In genomic region chr12:74014739-74015270, GRCm38 (mm10) we compare ENCODE assay signal across 8 mouse cellular contexts. TPM values are rescaled to one million over a fixed set of nuclear protein-coding genes. Genes with fewer than 3 reads are reported as not detected.
DNase-seq lines count a peak whose midpoint lies in the region; ATAC-seq and TF ChIP-seq lines count a peak whose summit lies in the region.

No protein-coding gene starts in this region.

- no peak overlapping the region for H3K27ac ChIP-seq in heart, postnatal 0 days (ENCODE audit: low read depth)
- H3K27ac ChIP-seq in heart, embryonic 12.5 days (ENCODE audit: poor library complexity, severe bottlenecking), result no peak overlapping the region
- no peak overlapping the region for H3K27ac ChIP-seq in hindbrain, embryonic 13.5 days
- no peak overlapping the region for H3K27ac ChIP-seq in hindbrain, embryonic 12.5 days

- H3K4me3 ChIP-seq in heart, postnatal 0 days (ENCODE audit: low read depth, low read length), result no peak overlapping the region
- no peak overlapping the region for H3K4me3 ChIP-seq in heart, embryonic 12.5 days
- H3K4me3 ChIP-seq in hindbrain, embryonic 13.5 days, result no peak overlapping the region
- H3K4me3 ChIP-seq in hindbrain, embryonic 12.5 days, result no peak overlapping the region

- no peak for TF ChIP-seq EP300 in heart, postnatal 0 days (IDR thresholded peaks at IDR 0.05; ENCODE audit: low read depth)

- TF ChIP-seq CTCF in heart, postnatal 0 days (IDR thresholded peaks at IDR 0.05; ENCODE audit: low read depth), result peak; percentile 46

- H3K27me3 ChIP-seq in heart, postnatal 0 days (ENCODE audit: control insufficient read depth, insufficient read depth, low read length), result no peaks in the 10 kb centered on the region
- H3K27me3 ChIP-seq in heart, embryonic 12.5 days (replicated peaks), result no peaks in the 10 kb centered on the region
- no peaks in the 10 kb centered on the region for H3K27me3 ChIP-seq in hindbrain, embryonic 13.5 days
- peaks cover 4% of the 10 kb centered on the region; the same call in 1 of the 2 replicates for H3K27me3 ChIP-seq in hindbrain, embryonic 12.5 days

- WGBS in heart, postnatal 0 days, result 57% methylated on average over 7 of the region's 7 CpGs
- WGBS in heart, embryonic 12.5 days, result 55% methylated on average over 7 of the region's 7 CpGs
- 67% methylated on average over 7 of the region's 7 CpGs for WGBS in hindbrain, embryonic 13.5 days
- WGBS in hindbrain, embryonic 12.5 days, result 58% methylated on average over 7 of the region's 7 CpGs

- no peak for DNase-seq in heart, postnatal 0 days (ENCODE audit: low spot score)
- DNase-seq in A20 (ENCODE audit: low read depth, low spot score) (peak; percentile 43), R1 (ENCODE audit: low read depth, low spot score) (peak; percentile 35)
- peak; percentile 57 for DNase-seq in gastrocnemius, postnatal 10 days
- DNase-seq in mesoderm, embryonic 11.5 days (ENCODE audit: low read depth, low spot score), result peak; percentile 47

- ATAC-seq in heart, postnatal 0 days (ENCODE audit: insufficient read depth, low read depth), result no peak
- ATAC-seq in heart, embryonic 12.5 days (ENCODE audit: insufficient number of reproducible peaks, low FRiP score), result no peak
- no peak for ATAC-seq in hindbrain, embryonic 13.5 days (ENCODE audit: low FRiP score)
- no peak for ATAC-seq in hindbrain, embryonic 12.5 days (ENCODE audit: low FRiP score)

- H3K36me3 ChIP-seq in heart, postnatal 0 days (replicated peaks; ENCODE audit: control insufficient read depth, insufficient read depth, low read length), result no peaks in the 10 kb centered on the region
- no peaks in the 10 kb centered on the region for H3K36me3 ChIP-seq in heart, embryonic 12.5 days
- H3K36me3 ChIP-seq in hindbrain, embryonic 13.5 days, result no peaks in the 10 kb centered on the region
- H3K36me3 ChIP-seq in hindbrain, embryonic 12.5 days, result no peaks in the 10 kb centered on the region

- H3K4me2 ChIP-seq in heart, postnatal 0 days (ENCODE audit: low read depth, low read length), result no peak overlapping the region
- H3K4me2 ChIP-seq in heart, embryonic 12.5 days, result no peak overlapping the region
- no peak overlapping the region for H3K4me2 ChIP-seq in hindbrain, embryonic 13.5 days
- H3K4me2 ChIP-seq in hindbrain, embryonic 12.5 days (replicated peaks), result no peak overlapping the region

- H3K9ac ChIP-seq in heart, postnatal 0 days (replicated peaks; ENCODE audit: low read depth, low read length), result no peak overlapping the region
- no peak overlapping the region for H3K9ac ChIP-seq in heart, embryonic 12.5 days
- H3K9ac ChIP-seq in hindbrain, embryonic 13.5 days, result no peak overlapping the region
- no peak overlapping the region for H3K9ac ChIP-seq in hindbrain, embryonic 12.5 days

- H3K4me1 ChIP-seq in heart, postnatal 0 days (ENCODE audit: control insufficient read depth, insufficient read depth), result no peaks in the 10 kb centered on the region
- peaks cover 7% of the 10 kb centered on the region; the same call in 1 of the 2 replicates for H3K4me1 ChIP-seq in heart, embryonic 12.5 days (replicated peaks)
- H3K4me1 ChIP-seq in hindbrain, embryonic 13.5 days (replicated peaks), result peaks cover 4% of the 10 kb centered on the region; the same call in 1 of the 2 replicates
- H3K4me1 ChIP-seq in hindbrain, embryonic 12.5 days, result peaks cover 4% of the 10 kb centered on the region; the same call in 1 of the 2 replicates

- H3K9me3 ChIP-seq in heart, postnatal 0 days (replicated peaks; ENCODE audit: control insufficient read depth, low read length), result no peaks in the 10 kb centered on the region
- no peaks in the 10 kb centered on the region for H3K9me3 ChIP-seq in heart, embryonic 12.5 days (replicated peaks)
- H3K9me3 ChIP-seq in hindbrain, embryonic 13.5 days, result no peaks in the 10 kb centered on the region
- H3K9me3 ChIP-seq in hindbrain, embryonic 12.5 days (replicated peaks), result no peaks in the 10 kb centered on the region

RNA-seq across cellular contexts. Expression of gene Syt16, which starts 17.3 kb away (rescaled TPM):
- total RNA-seq in heart, postnatal 0 days (2014; rRNA removed; ENCODE audit: low replicate concordance), result 0.80 TPM in 1 of 2 replicates, not detected in the other
- polyA plus RNA-seq in heart, postnatal 0 days (2015; fragmentation: Nextera tagmentation; extraction: Ambion mirVana), result 0.04 TPM in 1 of 2 replicates, not detected in the other
- polyA plus RNA-seq in heart, embryonic 12.5 days (2016; fragmentation: Nextera tagmentation; extraction: Ambion mirVana), result 0.33 and 0.81 TPM in 2 replicates
- total RNA-seq in gastrocnemius, postnatal 10 days (2021), result under 1 TPM; 0.09 to 0.16 TPM
- 50.9 and 53.6 TPM in 2 replicates for polyA plus RNA-seq in hindbrain, embryonic 13.5 days (2015; fragmentation: Nextera tagmentation; extraction: Ambion mirVana)
- 17.0 and 19.5 TPM in 2 replicates for polyA plus RNA-seq in hindbrain, embryonic 12.5 days (2016; fragmentation: Nextera tagmentation; extraction: Ambion mirVana)

RNA-seq across cellular contexts. Expression of gene Snapc1, which starts 50.5 kb away (rescaled TPM):
- total RNA-seq in heart, postnatal 0 days (2014; rRNA removed; ENCODE audit: low replicate concordance), result 2.1 and 4.1 TPM in 2 replicates
- polyA plus RNA-seq in heart, postnatal 0 days (2015; fragmentation: Nextera tagmentation; extraction: Ambion mirVana), result 8.5 and 10.3 TPM in 2 replicates
- polyA plus RNA-seq in heart, embryonic 12.5 days (2016; fragmentation: Nextera tagmentation; extraction: Ambion mirVana), result 18.6 and 20.3 TPM in 2 replicates
- total RNA-seq in gastrocnemius, postnatal 10 days (2021), result 1 to 10 TPM; 5.3 to 8.2 TPM
- polyA plus RNA-seq in hindbrain, embryonic 13.5 days (2015; fragmentation: Nextera tagmentation; extraction: Ambion mirVana), result 34.4 and 39.0 TPM in 2 replicates
- polyA plus RNA-seq in hindbrain, embryonic 12.5 days (2016; fragmentation: Nextera tagmentation; extraction: Ambion mirVana), result 29.4 and 31.5 TPM in 2 replicates
